Mouse (Mus musculus): ENCODE measurements around the gene Entpd3.

Gene Entpd3

GRCm38 (mm10) chr9:120541411-120541810 is 1.8 kb downstream of the Entpd3 start:
- DNase-seq: no peak

- no peak for DNase-seq
These were observed 2.6 kb downstream of the Entpd3 start for GRCm38 (mm10) chr9:120542241-120542640.

GRCm38 (mm10) chr9:120545994-120546393 is 6.4 kb downstream of the Entpd3 start:
- DNase-seq: no peak

- DNase-seq: no peak
These were observed 6.9 kb downstream of the Entpd3 start for GRCm38 (mm10) chr9:120546482-120546881.

GRCm38 (mm10) chr9:120547026-120547668 is 7.5 kb downstream of the Entpd3 start:
- no peak for DNase-seq

GRCm38 (mm10) chr9:120550778-120551177 is 11.2 kb downstream of the Entpd3 start:
- DNase-seq: no peak

GRCm38 (mm10) chr9:120563590-120563989 is 24.0 kb downstream of the Entpd3 start:
- DNase-seq: no peak

- DNase-seq: no peak
These were observed 24.6 kb downstream of the Entpd3 start for GRCm38 (mm10) chr9:120564247-120564646.

GRCm38 (mm10) chr9:120566384-120566783 is 26.8 kb downstream of the Entpd3 start:
- no peak for DNase-seq

- no peak for DNase-seq
These were observed 29.3 kb downstream of the Entpd3 start for GRCm38 (mm10) chr9:120568917-120569316.

GRCm38 (mm10) chr9:120569721-120570333 is 30.2 kb downstream of the Entpd3 start:
- no peak for DNase-seq

- DNase-seq: no peak
These were observed 30.7 kb downstream of the Entpd3 start for GRCm38 (mm10) chr9:120570334-120570725.

- peak; percentile 96 to 98 for DNase-seq
These were observed 31.3 kb downstream of the Entpd3 start, which contains the start of gene Rpl14 for GRCm38 (mm10) chr9:120570741-120571592. Gene Rpl14 (plus strand): TSS chr9:120571444.

GRCm38 (mm10) chr9:120571593-120572385 is 32.2 kb downstream of the Entpd3 start:
- DNase-seq: no peak

GRCm38 (mm10) chr9:120575748-120576661 is 36.4 kb downstream of the Entpd3 start:
- no peak for DNase-seq

- DNase-seq: no peak
These were observed 37.0 kb downstream of the Entpd3 start for GRCm38 (mm10) chr9:120576662-120577013.

- peak; percentile 81 for DNase-seq
These were observed 37.6 kb downstream of the Entpd3 start for GRCm38 (mm10) chr9:120577133-120577651.

GRCm38 (mm10) chr9:120577706-120578405 is 38.2 kb downstream of the Entpd3 start:
- DNase-seq: no peak

- DNase-seq: no peak
These were observed 39.1 kb downstream of the Entpd3 start for GRCm38 (mm10) chr9:120578701-120579100.

GRCm38 (mm10) chr9:120579808-120580207 is 40.2 kb downstream of the Entpd3 start:
- DNase-seq: no peak
